Mouse (Mus musculus): Measurements from ENCODE around the gene Fam118b. TPM values are rescaled to one million over a fixed set of nuclear protein-coding genes. Genes with fewer than 3 reads are reported as not detected.

Gene Fam118b
- total RNA-seq, 2 experiments from 2014 or later = 10.6 to 30.9 TPM

GRCm38 (mm10) chr9:35199772-35200471 is 67.7 kb downstream of the Fam118b start, which contains the start of the genes Srpr and Tirap:
Gene Srpr (plus strand): TSS chr9:35200175.
Gene Tirap (minus strand): TSS chr9:35200291.
- ATAC-seq (replicated peaks; ENCODE audit: poor library complexity, severe bottlenecking) = peak; percentile 97

DNA sequence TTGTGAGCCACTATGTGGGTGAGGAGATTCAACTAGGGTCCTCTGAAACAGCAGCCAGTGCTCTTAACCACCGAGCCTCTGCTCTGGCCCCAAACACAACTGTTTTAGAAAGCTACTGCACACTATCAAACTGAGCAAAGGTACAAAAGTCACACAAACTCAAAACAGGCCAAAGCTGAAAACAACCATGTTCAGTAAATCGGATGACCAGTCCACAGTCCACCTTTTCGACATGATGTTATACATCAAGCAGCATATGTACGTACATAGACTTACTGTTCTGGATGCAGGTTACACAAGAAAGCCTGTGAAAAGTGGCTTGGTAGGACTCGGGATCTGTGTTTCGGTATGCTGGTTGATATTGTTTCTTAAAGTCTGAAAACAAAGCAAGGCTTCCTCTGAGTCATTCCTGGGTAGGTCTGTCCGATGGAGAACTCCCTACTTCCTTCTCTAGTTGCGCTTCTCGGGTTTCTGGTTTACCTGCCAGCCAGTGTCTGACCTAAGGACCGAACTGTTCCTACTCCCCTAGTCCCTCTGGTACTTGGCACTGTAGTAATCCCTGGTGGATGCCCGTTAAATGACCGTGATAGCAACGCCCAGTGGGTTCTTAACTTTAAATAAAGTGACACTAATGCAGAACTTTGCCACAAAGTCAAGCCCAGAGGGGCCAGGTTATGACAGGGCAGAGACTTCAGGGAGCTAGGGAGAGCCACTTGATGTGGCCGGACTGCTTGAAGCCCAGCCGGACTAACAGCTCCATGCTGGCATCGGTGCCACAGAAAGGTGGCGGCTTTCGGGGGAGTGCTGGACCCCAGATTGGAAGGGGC is 68.4 kb downstream of the Fam118b start:
- peak; percentile 40 for ATAC-seq (replicated peaks; ENCODE audit: poor library complexity, severe bottlenecking)

- ATAC-seq (replicated peaks; ENCODE audit: poor library complexity, severe bottlenecking) = no peak
Observed at GRCm38 (mm10) chr9:35198351-35198750, 69.3 kb downstream of the Fam118b start.

GRCm38 (mm10) chr9:35197625-35198024 is 70.0 kb downstream of the Fam118b start:
- no peak for ATAC-seq (replicated peaks; ENCODE audit: poor library complexity, severe bottlenecking)

DNA sequence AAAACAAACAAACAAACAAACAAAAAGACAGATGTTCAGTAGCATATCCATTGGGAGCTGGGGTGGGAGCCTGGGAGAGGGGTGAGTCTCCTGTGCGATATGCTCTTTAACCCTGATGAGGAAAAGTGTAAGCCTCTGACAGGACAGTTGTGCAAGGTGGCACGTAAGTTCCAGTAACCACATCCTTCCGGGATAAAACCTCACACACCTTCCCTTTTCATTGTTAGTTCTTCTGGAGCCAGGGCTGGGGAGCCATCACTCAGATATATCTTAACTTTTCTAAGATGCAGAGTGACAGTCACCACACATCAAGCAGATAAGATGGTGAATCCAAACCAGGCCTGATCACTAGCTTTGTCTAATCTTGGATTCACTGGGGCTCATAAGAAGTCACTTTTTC is 73.6 kb downstream of the Fam118b start:
- peak; percentile 72 for ATAC-seq (replicated peaks; ENCODE audit: poor library complexity, severe bottlenecking)

- no peak for ATAC-seq (replicated peaks; ENCODE audit: poor library complexity, severe bottlenecking)
Observed at GRCm38 (mm10) chr9:35192983-35193542, 74.5 kb downstream of the Fam118b start.

DNA sequence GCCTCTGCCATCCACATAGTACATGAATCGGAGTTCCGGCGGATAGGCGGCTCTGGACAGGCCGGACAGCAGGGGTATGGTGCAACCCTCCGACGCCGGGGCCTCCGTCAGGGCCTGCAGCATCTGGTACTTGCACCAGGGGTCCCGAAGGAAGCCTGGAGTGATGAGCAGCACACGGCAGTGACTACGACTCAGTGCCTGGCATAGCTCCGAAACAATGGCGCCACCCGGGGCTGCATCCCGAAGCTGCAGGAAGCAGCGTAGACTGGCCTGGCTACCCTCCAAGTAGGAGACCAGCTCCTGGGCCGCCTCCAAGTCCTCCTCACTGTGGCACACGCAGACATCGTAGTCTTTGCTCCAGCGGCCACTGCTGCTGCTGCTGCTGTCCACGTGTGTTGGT is 78.9 kb downstream of the Fam118b start:
- no peak for ATAC-seq (replicated peaks; ENCODE audit: poor library complexity, severe bottlenecking)

DNA sequence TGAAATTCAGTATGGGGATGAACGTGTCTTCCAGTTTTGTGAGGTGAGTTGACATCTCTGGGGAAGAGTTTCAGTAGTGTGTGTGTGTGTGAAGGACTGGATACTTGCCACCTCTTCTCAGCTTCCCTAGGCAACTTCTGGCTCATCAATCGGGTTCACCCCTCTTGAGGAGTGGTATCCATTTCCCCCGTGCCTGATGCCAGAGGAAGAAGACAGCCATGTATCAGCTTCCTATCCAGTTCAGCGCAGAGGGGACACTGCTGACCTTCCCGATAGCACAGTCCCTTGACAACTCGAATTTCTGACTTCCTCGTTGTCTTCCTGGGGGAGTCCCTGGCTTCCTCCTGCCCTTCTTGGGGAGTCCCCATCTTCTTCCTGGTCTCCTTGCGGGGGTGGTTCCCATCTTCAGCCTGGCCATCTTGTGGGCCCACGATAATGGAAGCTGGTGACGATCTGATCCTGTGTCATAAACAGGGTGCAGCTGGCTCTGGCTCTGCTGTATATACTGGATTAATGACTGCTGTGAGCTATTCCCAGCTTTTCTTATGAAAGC is 80.2 kb downstream of the Fam118b start:
- no peak for ATAC-seq (replicated peaks; ENCODE audit: poor library complexity, severe bottlenecking)

DNA sequence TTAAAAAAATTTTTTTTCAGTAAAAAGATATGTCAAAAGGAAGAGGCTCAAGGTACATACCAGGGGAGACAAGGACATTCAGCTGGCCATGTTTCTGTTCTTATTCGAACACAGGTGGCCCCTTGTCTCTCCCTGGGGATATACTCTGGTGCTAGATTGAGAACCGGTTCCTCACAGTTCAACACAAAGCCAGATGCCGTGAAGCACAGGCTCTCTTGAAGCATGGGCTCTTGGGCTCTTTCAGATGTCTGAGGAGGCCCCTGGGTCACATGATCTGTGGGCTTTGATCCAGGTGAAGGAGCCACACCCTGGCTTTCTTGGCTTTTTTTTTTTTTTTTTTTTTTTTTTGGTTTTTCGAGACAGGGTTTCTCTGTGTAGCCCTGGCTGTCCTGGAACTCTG is 81.2 kb downstream of the Fam118b start:
- no peak for ATAC-seq (replicated peaks; ENCODE audit: poor library complexity, severe bottlenecking)

- ATAC-seq (replicated peaks; ENCODE audit: poor library complexity, severe bottlenecking) = peak; percentile 92
Observed at GRCm38 (mm10) chr9:35183359-35183758, 84.2 kb downstream of the Fam118b start.

GRCm38 (mm10) chr9:35182832-35183231 is 84.8 kb downstream of the Fam118b start:
- peak; percentile 46 for ATAC-seq (replicated peaks; ENCODE audit: poor library complexity, severe bottlenecking)

DNA sequence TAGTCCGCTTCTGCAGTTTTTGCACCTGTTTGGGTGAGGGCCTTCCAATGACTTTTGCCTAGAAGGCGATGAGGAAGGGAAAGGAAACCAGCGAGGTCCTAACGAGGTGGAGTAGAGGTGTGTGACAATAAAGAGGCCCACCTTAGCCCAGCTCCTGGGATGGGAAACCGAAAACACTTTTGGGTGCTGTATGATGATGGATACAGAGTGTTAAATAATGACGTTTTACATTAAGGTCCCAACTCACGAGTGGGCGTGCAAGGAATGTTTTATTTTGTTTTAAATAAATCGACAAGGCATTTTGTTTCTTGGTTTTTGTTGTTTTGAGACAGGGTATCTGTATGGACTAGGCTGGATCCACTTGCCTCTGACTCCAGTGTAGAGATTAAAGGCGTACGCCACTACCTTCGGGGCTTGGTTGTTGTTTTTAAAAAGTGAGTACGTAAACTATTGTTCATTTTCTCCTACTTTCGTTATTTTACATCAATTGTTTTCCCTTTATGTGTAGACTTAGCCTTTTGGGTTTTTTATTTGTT is 91.4 kb downstream of the Fam118b start:
- no peak for ATAC-seq (replicated peaks; ENCODE audit: poor library complexity, severe bottlenecking)

GRCm38 (mm10) chr9:35175251-35176123 is 92.1 kb downstream of the Fam118b start, which contains the start of gene Dcps:
Gene Dcps (minus strand): TSS chr9:35176061.
- ATAC-seq (replicated peaks; ENCODE audit: poor library complexity, severe bottlenecking) = peak; percentile 97

DNA sequence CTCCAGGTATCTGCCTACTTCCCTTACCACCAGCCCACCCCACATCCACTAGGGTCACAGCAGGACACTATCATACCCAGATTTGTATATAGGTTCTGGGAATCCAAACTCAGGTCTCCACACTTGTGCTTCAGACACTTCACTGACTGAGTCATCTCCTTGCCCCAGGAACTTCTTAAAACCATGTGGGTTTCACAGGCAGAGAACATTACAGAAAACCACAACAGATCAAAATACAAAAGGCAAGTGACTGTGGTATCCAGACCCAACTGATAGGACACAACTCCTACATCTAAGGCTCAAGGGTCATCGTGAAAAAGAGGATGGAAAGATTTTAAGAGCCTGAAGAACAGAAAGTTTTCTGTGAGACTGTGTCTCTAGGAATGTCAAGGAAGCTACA is 94.3 kb downstream of the Fam118b start:
- no peak for ATAC-seq (replicated peaks; ENCODE audit: poor library complexity, severe bottlenecking)

GRCm38 (mm10) chr9:35170071-35170470 is 97.5 kb downstream of the Fam118b start:
- no peak for ATAC-seq (replicated peaks; ENCODE audit: poor library complexity, severe bottlenecking)

Other genes starting within 250 kb of the Fam118b start
- gene St3gal4, start 148.5 kb downstream of the Fam118b start, total RNA-seq (2014; fragmentation: Nextera tagmentation) = 39.2 and 44.6 TPM in 2 replicates
- 35.6 and 41.8 TPM in 2 replicates for gene St3gal4, start 148.5 kb downstream of the Fam118b start, total RNA-seq (2017)
- gene Dcps, start 91.7 kb downstream of the Fam118b start, total RNA-seq (2014; fragmentation: Nextera tagmentation) = 68.1 and 71.8 TPM in 2 replicates
- 61.8 and 66.6 TPM in 2 replicates for gene Dcps, start 91.7 kb downstream of the Fam118b start, total RNA-seq (2017)
- 71.1 and 86.8 TPM in 2 replicates for gene Srpr, start 67.6 kb downstream of the Fam118b start, total RNA-seq (2014; fragmentation: Nextera tagmentation)
- gene Srpr, start 67.6 kb downstream of the Fam118b start, total RNA-seq (2017) = 75.6 and 85.4 TPM in 2 replicates
- 10.4 and 12.5 TPM in 2 replicates for gene Tirap, start 67.5 kb downstream of the Fam118b start, total RNA-seq (2014; fragmentation: Nextera tagmentation)
- 9.7 and 10.2 TPM in 2 replicates for gene Tirap, start 67.5 kb downstream of the Fam118b start, total RNA-seq (2017)
- gene Foxred1, start 56.8 kb downstream of the Fam118b start, total RNA-seq (2014; fragmentation: Nextera tagmentation) = 33.0 and 46.3 TPM in 2 replicates
- gene Foxred1, start 56.8 kb downstream of the Fam118b start, total RNA-seq (2017) = 34.3 and 38.1 TPM in 2 replicates
- gene Rpusd4, start 60 bp upstream of the Fam118b start, total RNA-seq (2014; fragmentation: Nextera tagmentation) = 16.1 and 20.4 TPM in 2 replicates
- gene Rpusd4, start 60 bp upstream of the Fam118b start, total RNA-seq (2017) = 15.0 and 17.8 TPM in 2 replicates
- gene Cdon, start 153.3 kb upstream of the Fam118b start, total RNA-seq (2014; fragmentation: Nextera tagmentation) = 0.09 and 1.0 TPM in 2 replicates
- gene Cdon, start 153.3 kb upstream of the Fam118b start, total RNA-seq (2017) = 0.46 and 1.2 TPM in 2 replicates